Mouse (Mus musculus) CH12.LX (cell line): ENCODE results near the gene Fnip1.
A peak's percentile ranks its signal among the peaks of the same experiment; 100 is the strongest.

Experiments used
- CTCF ChIP-seq, 2 experiments: IDR thresholded peaks in 1 of 2; conservative IDR thresholded peaks in 1 of 2; 2 replicates each; pipeline ENCODE4 v1.5.1; 2011 to 2012; ENCODE audit warnings: low read depth in 2 of 2, low read length in 2 of 2, improper control_type of control experiment in 1 of 2, inconsistent platforms in 1 of 2, mild to moderate bottlenecking in 1 of 2, moderate library complexity in 1 of 2
- EP300 ChIP-seq: IDR thresholded peaks from 2 replicates; pipeline ENCODE4 v1.6.1; 2011; ENCODE audit warnings: low read length, improper control_type of control experiment
- MAX ChIP-seq: IDR thresholded peaks from 2 replicates; pipeline ENCODE4 v1.6.1; 2011; ENCODE audit warnings: low read length, improper control_type of control experiment
- MAZ ChIP-seq: IDR thresholded peaks from 2 replicates; pipeline ENCODE4 v1.6.1; 2012; ENCODE audit warnings: low read depth, mild to moderate bottlenecking, inconsistent platforms, low read length, improper control_type of control experiment, moderate library complexity
- POLR2A ChIP-seq: IDR thresholded peaks from 2 replicates; pipeline ENCODE4 v1.6.1; 2011; ENCODE audit warnings: low read depth, mild to moderate bottlenecking, improper control_type of control experiment, low read length
- RAD21 ChIP-seq: IDR thresholded peaks from 2 replicates; pipeline ENCODE4 v1.6.1; 2011; ENCODE audit warnings: low read depth, mild to moderate bottlenecking, low read length, improper control_type of control experiment, moderate library complexity
- SIN3A ChIP-seq: IDR thresholded peaks from 2 replicates; pipeline ENCODE4 v1.6.1; 2012; ENCODE audit warnings: low read length, improper control_type of control experiment, inconsistent platforms
- ZMIZ1 ChIP-seq: IDR thresholded peaks from 2 replicates; pipeline ENCODE4 v1.6.1; 2012; ENCODE audit warnings: low read depth, mild to moderate bottlenecking, inconsistent platforms, low read length, improper control_type of control experiment

- TF ChIP-seq EP300 = no peak
- no peak for TF ChIP-seq POLR2A
- peak in 1 of 2 experiments; percentile 61; a peak in 2 of 4 replicates for TF ChIP-seq CTCF (conservative IDR thresholded peaks at IDR 0.05 in 1 of 2, IDR thresholded peaks at IDR 0.05 in 1 of 2; ENCODE audit: low read depth in 2 of 2, low read length in 2 of 2)
- TF ChIP-seq MAX = 0 out of 2 replicates have a peak, but pooled peaks have one; percentile 24
- TF ChIP-seq ZMIZ1 = no peak
- peak; percentile 48 for TF ChIP-seq RAD21
- no peak for TF ChIP-seq SIN3A
- no peak for TF ChIP-seq MAZ
These were observed 124.8 kb downstream of the Fnip1 start for GRCm38 (mm10) chr11:54562761-54563160.
